Mouse (Mus musculus) frontal cortex, postnatal 10 days (tissue): ENCODE data around the gene Ext2.

Experiments used
- DNase-seq, 2 experiments: peaks; one replicate each; pipeline ENCODE4 v3.0.0; 2022; ENCODE audit warnings: low spot score in 2 of 2, mixed read lengths in 1 of 2

Gene Ext2

DNA sequence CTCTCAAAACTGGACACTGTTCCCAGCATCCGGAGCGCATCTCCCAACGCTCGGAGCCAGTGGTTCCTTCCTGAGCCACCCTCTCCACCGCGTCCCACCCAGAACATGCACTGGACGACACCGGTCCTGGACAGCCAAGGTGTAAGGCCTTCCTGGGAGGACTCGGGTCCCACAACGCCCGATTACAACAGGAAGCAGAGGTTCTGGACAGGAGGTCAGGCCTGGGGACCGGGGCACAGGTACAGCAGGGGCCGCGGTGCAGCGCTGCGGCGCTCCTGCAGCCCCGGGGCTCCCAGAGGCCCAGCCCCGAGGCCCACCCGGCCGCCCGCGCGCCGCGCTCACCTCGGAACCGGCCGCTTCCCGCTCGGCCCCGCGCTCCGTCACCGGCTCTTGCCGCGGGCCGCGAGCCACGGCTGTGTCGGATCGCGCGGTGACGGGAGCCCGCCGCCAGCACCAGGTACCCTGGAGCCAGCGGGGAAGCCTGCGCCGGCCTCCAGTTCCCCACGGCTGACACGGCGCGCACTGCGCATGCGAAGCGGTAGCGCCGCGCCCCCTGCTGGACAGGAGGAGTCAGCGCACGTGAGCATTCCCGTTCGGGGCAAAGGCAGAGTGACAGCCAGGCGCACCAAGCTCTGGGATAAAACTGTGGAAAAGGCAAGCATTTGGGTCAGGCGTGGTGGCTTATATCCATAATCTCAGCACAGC, at the start of gene Ext2:
Ext2 (minus strand) TSS at position 524 of the 705 bp plus-strand sequence.
- peak; percentile 76 to 91 for DNase-seq

DNA sequence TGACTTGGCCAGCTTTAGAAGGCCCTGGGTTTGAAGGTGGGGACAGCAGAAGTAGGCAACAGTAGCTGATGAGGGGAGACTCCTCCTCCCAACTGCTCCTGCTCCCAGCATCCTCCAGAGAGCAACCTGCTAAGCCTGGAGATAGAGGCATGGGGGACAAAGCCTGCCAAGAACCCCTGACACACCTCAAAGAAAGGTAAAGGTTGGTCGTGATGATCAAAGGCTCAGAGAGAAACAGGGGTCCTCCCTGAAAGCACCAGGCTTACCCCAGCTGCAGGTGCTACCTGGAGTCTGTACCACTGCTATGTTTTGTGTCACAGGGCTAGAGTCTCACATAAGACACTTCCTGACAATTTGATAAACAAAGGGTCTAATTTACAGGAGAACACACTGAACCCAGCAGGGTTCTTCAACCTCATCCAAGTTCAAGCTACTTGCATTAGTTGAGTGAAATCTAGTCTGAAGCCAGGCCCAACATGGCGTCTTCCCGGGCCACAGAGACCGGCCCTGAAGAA, 49.1 kb upstream of the Ext2 start:
- no peak for DNase-seq

DNA sequence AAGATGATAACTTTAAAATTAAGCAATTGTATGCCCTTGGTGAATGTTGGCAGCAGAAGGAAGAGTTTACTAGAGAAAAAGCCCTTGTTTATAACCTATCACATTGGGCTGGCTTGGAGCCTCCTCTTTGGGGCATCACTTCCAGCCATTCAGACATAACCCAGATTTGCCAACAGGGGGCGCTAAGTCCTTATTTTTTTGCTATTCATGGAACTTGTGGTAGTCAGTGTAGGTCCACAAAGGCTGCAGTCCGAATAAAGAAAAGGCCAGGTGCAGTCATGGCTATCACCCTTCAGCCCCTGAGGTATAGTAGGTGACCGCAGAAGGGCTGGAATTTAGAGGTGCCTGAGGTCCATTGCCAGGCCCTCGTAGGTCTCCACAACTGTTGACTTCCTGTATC, 48.5 kb upstream of the Ext2 start:
- peak; percentile 58 to 74 for DNase-seq

GRCm38 (mm10) chr2:93869107-93869600, 46.8 kb upstream of the Ext2 start, which contains the start of gene Accsl:
Gene Accsl, minus strand, starts transcription at chr2:93869157.
- DNase-seq = no peak

DNA sequence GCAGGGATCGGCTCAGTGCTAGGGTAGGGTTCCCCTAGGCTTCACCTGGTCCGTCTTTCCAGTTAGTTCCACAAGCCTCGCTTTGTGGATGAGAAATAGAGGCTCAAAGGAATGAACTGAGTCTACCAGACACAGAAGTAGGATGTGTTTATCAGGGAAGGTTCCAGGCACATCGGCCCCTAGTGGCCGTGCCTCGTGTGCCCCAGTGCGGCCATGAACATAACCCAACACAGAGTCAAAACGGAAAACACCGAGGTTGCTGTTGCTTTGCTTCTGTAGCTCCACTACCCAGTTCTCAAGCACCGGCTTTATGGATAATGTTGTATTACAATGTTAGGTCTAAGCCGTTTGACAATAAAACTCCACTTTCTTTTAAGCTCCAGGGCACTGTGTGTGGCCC, 46.2 kb upstream of the Ext2 start:
- no peak for DNase-seq

- DNase-seq = no peak
Measured at GRCm38 (mm10) chr2:93863229-93863628, 40.9 kb upstream of the Ext2 start.

- DNase-seq = no peak
Measured at GRCm38 (mm10) chr2:93858845-93859244, 36.5 kb upstream of the Ext2 start.

DNA sequence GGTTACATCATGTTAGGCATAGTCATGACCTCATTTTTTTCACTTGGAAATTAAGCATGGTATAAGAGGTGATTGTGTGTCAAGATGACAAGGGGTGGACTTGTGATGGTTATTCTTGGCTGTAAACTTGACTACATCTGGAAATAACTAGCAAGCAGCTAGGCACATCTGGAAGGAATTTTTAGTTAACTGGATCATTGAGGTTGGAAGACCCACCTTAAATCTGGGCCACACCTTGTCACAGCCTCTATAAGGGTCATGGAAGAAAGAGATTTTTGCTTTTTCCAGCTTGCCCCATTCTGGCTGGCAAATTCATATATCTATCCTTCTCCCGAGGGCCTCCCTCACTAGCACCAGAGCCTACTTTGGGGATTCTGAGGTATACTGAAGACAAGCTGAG, 28.9 kb upstream of the Ext2 start:
- no peak for DNase-seq

GRCm38 (mm10) chr2:93850317-93850944, 28.1 kb upstream of the Ext2 start:
- no peak for DNase-seq

GRCm38 (mm10) chr2:93849505-93850089, 27.2 kb upstream of the Ext2 start, which contains the start of gene Accs:
Gene Accs, minus strand, starts transcription at chr2:93849943.
- DNase-seq = peak in 1 of 2 experiments; percentile 65

- no peak for DNase-seq
Measured at GRCm38 (mm10) chr2:93841349-93841748, 19.0 kb upstream of the Ext2 start.

- no peak for DNase-seq
Measured at GRCm38 (mm10) chr2:93840109-93840508, 17.7 kb upstream of the Ext2 start.

DNA sequence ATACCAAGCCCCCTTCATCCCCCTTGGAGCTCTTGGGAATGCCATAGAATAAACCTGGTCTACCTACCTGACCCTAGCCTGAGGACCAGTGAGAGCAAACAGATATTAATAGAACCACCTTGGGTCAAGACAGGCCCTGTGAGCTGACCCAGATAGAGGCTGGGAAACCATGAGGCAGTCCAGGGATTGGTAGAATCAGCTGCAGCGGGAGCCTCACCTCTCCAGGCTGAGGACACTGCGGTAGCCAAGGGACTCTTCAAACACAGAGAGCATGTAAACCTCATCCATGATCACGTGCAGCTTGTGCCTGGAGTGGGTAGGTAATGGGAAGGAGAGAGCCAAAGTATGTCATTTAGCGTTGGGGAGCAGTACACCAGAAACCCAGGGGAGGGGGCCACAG, 16.6 kb upstream of the Ext2 start:
- no peak for DNase-seq

GRCm38 (mm10) chr2:93836232-93836785, 13.9 kb upstream of the Ext2 start:
- no peak for DNase-seq

- no peak for DNase-seq
Measured at GRCm38 (mm10) chr2:93835596-93835995, 13.2 kb upstream of the Ext2 start.

GRCm38 (mm10) chr2:93823519-93823918, 1.2 kb upstream of the Ext2 start:
- DNase-seq = peak in 1 of 2 experiments; percentile 53

GRCm38 (mm10) chr2:93817791-93818190, 4.6 kb downstream of the Ext2 start:
- DNase-seq = no peak

DNA sequence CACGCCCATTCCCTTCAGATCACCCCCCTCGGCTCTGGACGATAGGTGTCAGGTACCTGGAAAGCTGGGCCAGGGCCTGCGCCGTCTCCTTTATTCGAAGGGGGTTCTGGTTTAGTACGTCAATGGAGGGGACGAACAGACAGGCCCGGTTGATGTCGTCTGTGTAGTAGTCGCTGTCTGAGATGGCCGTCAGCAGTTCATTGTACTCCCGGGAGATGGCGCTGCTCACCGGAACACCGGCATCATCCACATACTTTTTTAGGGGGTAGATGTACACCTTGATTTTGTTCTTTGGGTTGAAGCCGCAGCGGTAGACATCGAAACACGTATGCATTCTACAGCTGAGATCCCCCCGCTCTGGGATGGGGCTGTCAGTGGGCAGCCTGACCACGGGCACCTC, 9.0 kb downstream of the Ext2 start:
- DNase-seq = no peak

DNA sequence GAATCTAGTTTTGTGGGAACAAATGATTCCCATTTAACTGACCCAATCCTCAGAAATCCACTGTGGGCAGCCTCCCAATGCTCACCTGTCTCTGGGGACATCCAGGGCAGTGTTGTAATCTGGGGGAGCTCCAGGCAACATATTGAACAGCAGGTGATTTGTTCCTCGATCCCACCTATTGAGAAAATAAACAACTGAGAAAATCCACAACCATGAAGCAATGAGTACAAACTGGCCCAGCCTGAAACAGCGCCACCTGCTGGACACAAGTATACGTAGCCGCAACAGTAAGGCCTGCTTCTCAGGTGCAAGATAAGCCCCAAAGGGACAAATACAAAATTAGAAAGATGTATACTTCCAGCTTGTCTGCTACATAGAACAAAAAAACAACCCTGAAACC, 10.6 kb downstream of the Ext2 start:
- no peak for DNase-seq

DNA sequence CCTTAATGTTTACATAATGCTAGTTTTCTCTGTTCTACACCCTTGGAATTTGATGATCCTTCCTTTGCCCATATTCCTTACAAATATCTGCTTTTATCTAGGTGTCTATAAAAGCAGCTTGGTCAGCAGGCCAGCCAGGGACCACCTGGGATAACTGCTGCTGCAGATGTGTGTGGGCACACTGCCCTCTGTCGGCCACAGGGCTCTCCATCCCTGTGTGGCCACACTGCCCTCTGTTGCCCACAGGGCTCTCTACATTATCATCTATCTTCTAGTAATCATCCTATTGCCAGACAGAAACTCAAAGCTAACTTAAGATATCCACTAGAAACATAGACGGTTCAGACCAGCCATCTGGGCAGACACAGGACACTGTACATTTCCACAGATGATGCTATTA, 12.4 kb downstream of the Ext2 start:
- DNase-seq = no peak

GRCm38 (mm10) chr2:93808071-93808470, 14.3 kb downstream of the Ext2 start:
- no peak for DNase-seq

GRCm38 (mm10) chr2:93807440-93807839, 14.9 kb downstream of the Ext2 start:
- DNase-seq = no peak
